9 mouse cellular contexts compared by ENCODE assay signal in the genomic region with DNA sequence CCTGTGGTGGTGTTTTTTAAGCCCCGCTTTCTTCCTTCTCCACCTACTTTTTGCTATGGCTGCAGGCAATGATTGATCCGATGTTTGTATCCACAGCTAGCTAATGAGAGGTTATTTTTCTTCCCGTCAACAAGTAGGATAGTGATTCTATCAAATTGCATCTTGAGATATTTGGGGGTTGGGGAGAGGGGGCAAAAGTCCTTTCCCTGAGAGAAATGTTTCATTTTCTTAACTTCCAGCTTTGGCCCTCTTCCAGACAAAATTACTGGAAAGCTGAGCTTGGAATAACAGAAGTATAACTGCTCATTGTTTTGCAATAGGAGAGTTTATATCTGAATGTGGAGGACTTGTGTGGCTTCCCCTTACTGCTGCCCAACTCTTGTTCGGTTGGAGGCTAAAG. TPM values are rescaled to one million over a fixed set of nuclear protein-coding genes. Genes with fewer than 3 reads are reported as not detected.
DNase-seq lines count a peak whose midpoint lies in the region; ATAC-seq and TF ChIP-seq lines count a peak whose summit lies in the region.
"Had no signal": no experiment of that assay in that cellular context is flagged by ENCODE, and none has a peak within 500 bp of the region (broad histone marks: within the 10 kb centered on the region; RNA-seq: fewer than 3 reads in every experiment).

No protein-coding gene starts in this region.

- no peak for ATAC-seq in lung, postnatal 0 days
- ATAC-seq in liver, embryonic 11.5 days (replicated peaks; ENCODE audit: low FRiP score): no peak
- no peak for ATAC-seq in stomach, embryonic 16.5 days (ENCODE audit: insufficient read depth, low FRiP score)

- H3K4me3 ChIP-seq in lung, postnatal 0 days (ENCODE audit: low read depth, low read length): peak overlapping the region; percentile 99; the same call in 1 of the 2 replicates
- no peak overlapping the region for H3K4me3 ChIP-seq in liver, embryonic 11.5 days (ENCODE audit: low read depth, low read length)
- no peak overlapping the region for H3K4me3 ChIP-seq in stomach, embryonic 16.5 days (replicated peaks; ENCODE audit: low read length)

- peak; percentile 14 for DNase-seq in embryo, embryonic 10.5 days (ENCODE audit: low spot score)
- DNase-seq in embryo, embryonic 10 days (ENCODE audit: low spot score): no peak
- peak; percentile 55 for DNase-seq in lung, postnatal 0 days (ENCODE audit: low spot score)
- DNase-seq in lung, postnatal 14 days: no peak
- DNase-seq in liver, embryonic 11.5 days (ENCODE audit: low spot score): no peak
- no peak for DNase-seq in testis, postnatal 10 days (ENCODE audit: low spot score)
- no peak for DNase-seq in urinary bladder, postnatal 36 days (ENCODE audit: low spot score in 2 of 2)
- DNase-seq: gastrocnemius, postnatal 36 days had no signal

- H3K9me3 ChIP-seq in lung, postnatal 0 days (ENCODE audit: low read length): no peaks in the 10 kb centered on the region
- H3K9me3 ChIP-seq in liver, embryonic 11.5 days (ENCODE audit: control insufficient read depth, low read length): no peaks in the 10 kb centered on the region
- no peaks in the 10 kb centered on the region for H3K9me3 ChIP-seq in stomach, embryonic 16.5 days (replicated peaks; ENCODE audit: control insufficient read depth, low read length)

- no peaks in the 10 kb centered on the region for H3K27me3 ChIP-seq in lung, postnatal 0 days (replicated peaks; ENCODE audit: insufficient read depth, low read length)
- no peaks in the 10 kb centered on the region for H3K27me3 ChIP-seq in liver, embryonic 11.5 days (replicated peaks; ENCODE audit: control insufficient read depth, insufficient read depth, low read length)
- H3K27me3 ChIP-seq in stomach, embryonic 16.5 days (ENCODE audit: control insufficient read depth, insufficient read depth, low read length): no peaks in the 10 kb centered on the region; the same call in 1 of the 2 replicates

- H3K9ac ChIP-seq in lung, postnatal 0 days (replicated peaks; ENCODE audit: low read depth): no peak overlapping the region
- no peak overlapping the region for H3K9ac ChIP-seq in liver, embryonic 11.5 days (ENCODE audit: low read depth, low read length)
- H3K9ac ChIP-seq in stomach, embryonic 16.5 days (ENCODE audit: low read length): no peak overlapping the region

- no peak for TF ChIP-seq EP300 in lung, postnatal 0 days (IDR thresholded peaks at IDR 0.05)

- H3K27ac ChIP-seq in lung, postnatal 0 days (ENCODE audit: low read length): no peak overlapping the region
- H3K27ac ChIP-seq in liver, embryonic 11.5 days (ENCODE audit: low read depth, low read length): no peak overlapping the region
- no peak overlapping the region for H3K27ac ChIP-seq in stomach, embryonic 16.5 days (ENCODE audit: low read length)

- H3K4me1 ChIP-seq in lung, postnatal 0 days (ENCODE audit: insufficient read depth, low read depth, low read length): no peaks in the 10 kb centered on the region; the same call in 1 of the 2 replicates
- peaks cover 8% of the 10 kb centered on the region; the same call in 1 of the 2 replicates for H3K4me1 ChIP-seq in liver, embryonic 11.5 days (replicated peaks; ENCODE audit: control insufficient read depth, insufficient read depth, low read length)
- peaks cover 3% of the 10 kb centered on the region; the same call in 1 of the 2 replicates for H3K4me1 ChIP-seq in stomach, embryonic 16.5 days (ENCODE audit: control insufficient read depth, insufficient read depth, low read length)

- TF ChIP-seq CTCF in lung, postnatal 0 days (IDR thresholded peaks at IDR 0.05): no peak

- H3K4me2 ChIP-seq in lung, postnatal 0 days (replicated peaks; ENCODE audit: low read depth, low read length): peak overlapping the region; percentile 79
- H3K4me2 ChIP-seq in liver, embryonic 11.5 days: peak overlapping the region; percentile 91; the same call in 1 of the 2 replicates
- H3K4me2 ChIP-seq in stomach, embryonic 16.5 days (ENCODE audit: low read depth, low read length): peak overlapping the region; percentile 64

- WGBS in lung, postnatal 0 days: 26% methylated on average over 4 of the region's 4 CpGs
- WGBS in liver, embryonic 11.5 days: 48% methylated on average over 4 of the region's 4 CpGs
- WGBS in stomach, embryonic 16.5 days: 28% methylated on average over 4 of the region's 4 CpGs

- no peaks in the 10 kb centered on the region for H3K36me3 ChIP-seq in lung, postnatal 0 days (ENCODE audit: insufficient read depth, low read length)
- H3K36me3 ChIP-seq in liver, embryonic 11.5 days (ENCODE audit: control insufficient read depth, insufficient read depth, low read length): no peaks in the 10 kb centered on the region
- no peaks in the 10 kb centered on the region for H3K36me3 ChIP-seq in stomach, embryonic 16.5 days (ENCODE audit: control insufficient read depth, insufficient read depth, low read length)

RNA-seq across cellular contexts. Expression of a gene that starts 1.3 kb away (rescaled TPM):
- 33.5 and 40.2 TPM in 2 replicates for polyA plus RNA-seq in lung, postnatal 0 days (2015; fragmentation: Nextera tagmentation; extraction: Ambion mirVana)
- 18.5 and 19.5 TPM in 2 replicates for polyA plus RNA-seq in liver, embryonic 11.5 days (2014; fragmentation: Nextera tagmentation; extraction: Ambion mirVana)
- 29.0 and 30.4 TPM in 2 replicates for polyA plus RNA-seq in stomach, embryonic 16.5 days (2015; fragmentation: Nextera tagmentation; extraction: Ambion mirVana)

Comparison
In these comparisons a context has a peak if more than half of its experiments do, and no peak if none do; other contexts are left out.
1. DNase-seq: peak in embryo, embryonic 10.5 days (single experiment) and lung, postnatal 0 days (single experiment); none in embryo, embryonic 10 days (single experiment), lung, postnatal 14 days (single experiment), liver, embryonic 11.5 days (single experiment), testis, postnatal 10 days (single experiment) and urinary bladder, postnatal 36 days (0 of 2).
2. Peak in every context shown above with its lines, with median percentiles within 50 percentile points of each other: H3K4me2 ChIP-seq.